Mouse (Mus musculus) brain, embryonic 18.5 days (tissue): ENCODE measurements at regions not wholly inside any gene's neighbourhood (a gene's known extent, or its start where the extent isn't known, plus 50 kb on each side); places are given as distances from the start of the nearest gene placed in this dataset.
"Not testable (repeated sequence)": the region's sequence is repeated elsewhere in the genome, so short reads cannot be mapped to it uniquely, and the experiment has no call there.

Experiments
- DNase-seq: peaks from one replicate; pipeline ENCODE4 v3.0.0-alpha.2; 2012; ENCODE audit warnings: low read depth, low spot score

DNA sequence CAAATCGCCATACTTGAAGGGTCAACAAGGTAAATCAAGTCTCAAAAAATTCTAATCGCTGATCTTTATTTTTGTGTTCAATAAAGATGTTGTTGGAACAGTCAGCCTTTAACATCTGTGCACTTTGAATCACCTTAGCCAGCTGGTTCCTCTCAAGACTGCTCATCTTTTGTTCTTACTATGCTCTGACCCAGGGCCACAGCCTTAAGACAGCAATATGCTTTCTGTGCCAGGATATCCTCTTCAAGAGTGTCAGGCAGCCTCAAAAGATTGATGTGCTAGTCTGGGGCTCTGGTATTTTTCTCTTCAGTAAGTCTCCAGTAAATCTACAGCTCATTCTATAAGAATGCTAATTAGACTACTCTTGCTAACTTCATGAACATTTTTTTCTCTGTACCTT is 199.9 kb downstream of the Dph6 start:
- DNase-seq, result no peak

DNA sequence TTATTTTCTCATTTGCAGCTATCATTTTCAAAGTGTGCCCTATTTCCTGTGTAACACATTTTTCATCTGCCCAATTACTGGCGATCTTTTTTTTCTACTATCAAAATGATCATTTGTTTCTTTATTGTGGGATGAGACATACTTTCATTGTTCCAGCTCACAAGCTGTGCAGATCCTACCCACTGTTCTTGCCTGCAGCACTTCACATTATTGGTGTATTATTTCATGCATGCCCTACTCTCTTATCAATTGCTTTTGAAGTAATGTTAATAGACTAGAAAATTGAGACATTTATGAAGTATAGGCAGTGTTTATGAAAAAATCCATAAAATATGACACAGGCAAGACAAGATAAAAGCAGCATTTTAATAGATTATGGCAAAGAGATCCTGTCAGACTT is 204.6 kb downstream of the Dph6 start:
- no peak for DNase-seq

DNA sequence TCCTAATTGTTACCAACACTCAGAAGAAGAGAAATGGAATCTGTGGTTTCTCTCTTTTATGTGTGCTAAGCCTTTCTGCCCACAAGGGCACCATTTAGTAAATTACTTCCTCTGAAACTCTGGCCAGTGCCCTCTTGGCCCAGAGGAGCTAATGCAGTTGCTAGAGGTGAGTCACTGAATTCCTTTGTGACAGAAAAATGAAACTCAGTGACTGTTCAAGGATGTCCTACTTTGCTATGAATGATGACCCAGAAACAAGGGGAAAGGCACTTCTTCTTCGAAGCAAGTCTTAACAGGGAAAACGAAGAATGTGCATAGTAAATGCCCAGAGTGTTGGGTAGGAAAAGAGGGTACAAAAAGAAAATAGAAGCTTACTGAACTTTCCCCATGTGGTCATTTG is 211.0 kb downstream of the Dph6 start:
- DNase-seq, result no peak

DNA sequence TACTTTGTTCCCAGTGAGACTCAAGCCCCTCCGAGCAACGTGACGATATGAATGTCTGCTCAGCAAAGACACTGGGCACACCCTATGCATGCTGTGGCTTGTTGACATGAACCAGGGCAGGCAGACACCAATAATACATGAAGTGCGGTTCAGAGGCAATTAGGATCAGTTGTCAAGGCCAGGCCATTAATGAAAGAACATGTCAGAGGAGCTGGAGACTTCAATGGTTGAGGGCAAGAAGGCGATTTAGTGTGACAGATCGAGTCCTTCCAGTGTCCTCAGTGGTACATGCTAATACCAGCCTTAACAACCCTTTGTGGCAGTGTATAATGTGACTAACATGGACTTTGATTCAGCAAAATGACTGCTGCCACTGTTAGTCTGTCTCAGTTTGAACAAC is 213.8 kb downstream of the Dph6 start:
- no peak for DNase-seq

DNA sequence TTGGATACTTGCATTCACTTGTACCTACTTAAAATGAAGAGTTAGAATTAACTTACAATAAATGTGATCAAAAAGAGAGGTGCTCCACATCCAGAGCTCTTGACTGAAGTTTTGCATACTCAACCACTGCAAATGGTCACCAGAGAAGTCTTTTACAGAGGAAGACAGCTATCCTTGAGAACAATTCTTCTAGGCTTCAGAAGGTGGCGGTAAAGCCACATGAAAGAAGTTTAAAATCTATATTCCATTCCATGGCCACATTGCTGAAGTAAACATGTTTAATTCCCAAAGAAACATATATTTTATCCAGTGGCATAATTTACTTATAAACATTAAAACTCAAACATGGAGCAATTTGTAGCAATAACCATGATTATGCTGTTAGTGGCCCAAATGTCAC is 215.1 kb downstream of the Dph6 start:
- DNase-seq, result peak; percentile 42

DNA sequence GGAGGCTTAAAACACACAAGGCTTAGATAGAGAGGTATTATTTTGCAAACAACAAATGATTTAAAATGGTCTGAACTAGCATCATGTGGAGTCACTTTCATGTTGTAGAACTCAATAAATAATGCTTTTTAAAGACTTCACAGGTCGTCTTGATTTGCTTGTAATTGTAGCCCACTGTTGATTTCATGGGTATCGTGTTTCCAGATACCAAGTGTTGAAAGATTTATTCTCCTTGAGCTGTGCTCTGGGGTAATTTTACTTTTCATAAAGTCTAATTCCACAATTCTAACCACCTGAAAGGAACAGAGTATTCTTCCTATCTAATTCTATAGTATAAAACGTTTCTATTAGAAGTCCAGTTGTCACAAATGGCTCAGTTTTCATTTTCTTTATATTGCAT is 216.7 kb downstream of the Dph6 start:
- no peak for DNase-seq

DNA sequence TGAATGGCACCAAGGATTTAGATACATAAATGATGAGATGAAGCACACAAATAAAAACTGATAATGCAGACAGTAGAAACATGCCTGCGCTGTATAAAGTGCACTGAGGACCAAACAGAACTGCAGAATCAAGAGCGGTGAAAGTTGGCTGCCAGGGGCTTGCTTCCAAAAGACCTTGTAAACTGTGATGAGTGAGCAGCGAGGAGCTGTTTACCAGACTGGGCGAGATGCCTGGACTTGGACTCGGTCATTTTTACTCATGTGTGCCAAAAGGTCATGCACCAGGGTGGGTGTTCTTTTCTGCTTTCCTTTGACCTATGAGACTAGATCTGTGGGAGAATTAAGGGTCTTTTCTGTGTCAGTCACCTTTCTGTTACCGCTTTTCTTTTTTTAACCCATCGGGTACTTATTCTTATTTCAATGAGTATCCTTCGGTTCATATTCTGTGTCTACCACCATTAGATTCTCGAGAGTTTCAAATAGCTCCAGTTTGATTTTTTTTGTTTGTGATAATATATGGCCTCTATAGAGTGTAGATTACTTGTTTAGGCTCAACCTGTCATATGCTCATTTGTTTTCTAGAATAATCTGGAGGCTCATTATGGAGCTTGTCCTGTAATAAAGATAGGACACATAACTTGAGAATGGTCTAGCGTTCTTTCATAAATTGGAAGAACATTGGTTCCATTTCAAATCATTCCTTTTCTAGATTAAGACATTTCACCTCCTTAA is 226.3 kb upstream of the Zfp770 start:
- no peak for DNase-seq

DNA sequence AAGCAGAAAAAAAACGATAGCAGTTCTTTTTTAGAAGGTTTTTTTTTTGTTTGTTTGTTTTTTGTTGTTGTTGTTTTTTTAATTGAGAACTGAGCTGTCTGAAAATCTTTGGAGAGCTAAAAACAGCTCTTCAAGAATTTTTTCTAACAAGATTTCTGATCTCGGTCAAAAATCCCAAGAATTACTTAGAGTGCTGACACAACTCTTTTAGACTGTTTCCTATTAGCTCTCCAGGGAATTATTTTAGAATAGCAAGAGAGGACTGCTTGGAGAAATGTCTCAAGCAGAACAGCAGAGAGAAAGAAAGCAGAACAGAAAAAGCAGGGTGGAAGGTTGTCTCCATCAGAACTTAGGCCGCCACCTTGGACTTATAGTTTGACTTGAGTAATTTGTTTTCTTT is 218.1 kb upstream of the Zfp770 start:
- no peak for DNase-seq

DNA sequence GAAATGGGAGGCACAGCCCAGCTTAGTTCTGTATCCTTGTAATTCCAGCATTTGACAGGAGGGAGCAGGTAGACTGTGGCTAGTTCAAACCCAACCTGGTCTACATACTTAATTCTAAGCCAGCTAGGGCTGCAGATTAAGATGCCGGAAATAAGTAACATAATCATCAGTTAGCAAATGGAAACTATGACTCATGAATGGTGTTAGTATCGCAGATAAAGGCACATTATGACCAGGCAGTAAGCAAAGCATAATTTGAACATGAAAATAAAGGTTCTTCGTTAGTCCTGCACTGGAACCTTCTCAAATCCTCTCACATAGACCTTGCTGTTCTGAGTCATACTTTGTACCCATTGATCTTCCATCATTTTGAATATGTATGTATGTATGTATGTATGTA is 211.7 kb upstream of the Zfp770 start:
- no peak for DNase-seq

DNA sequence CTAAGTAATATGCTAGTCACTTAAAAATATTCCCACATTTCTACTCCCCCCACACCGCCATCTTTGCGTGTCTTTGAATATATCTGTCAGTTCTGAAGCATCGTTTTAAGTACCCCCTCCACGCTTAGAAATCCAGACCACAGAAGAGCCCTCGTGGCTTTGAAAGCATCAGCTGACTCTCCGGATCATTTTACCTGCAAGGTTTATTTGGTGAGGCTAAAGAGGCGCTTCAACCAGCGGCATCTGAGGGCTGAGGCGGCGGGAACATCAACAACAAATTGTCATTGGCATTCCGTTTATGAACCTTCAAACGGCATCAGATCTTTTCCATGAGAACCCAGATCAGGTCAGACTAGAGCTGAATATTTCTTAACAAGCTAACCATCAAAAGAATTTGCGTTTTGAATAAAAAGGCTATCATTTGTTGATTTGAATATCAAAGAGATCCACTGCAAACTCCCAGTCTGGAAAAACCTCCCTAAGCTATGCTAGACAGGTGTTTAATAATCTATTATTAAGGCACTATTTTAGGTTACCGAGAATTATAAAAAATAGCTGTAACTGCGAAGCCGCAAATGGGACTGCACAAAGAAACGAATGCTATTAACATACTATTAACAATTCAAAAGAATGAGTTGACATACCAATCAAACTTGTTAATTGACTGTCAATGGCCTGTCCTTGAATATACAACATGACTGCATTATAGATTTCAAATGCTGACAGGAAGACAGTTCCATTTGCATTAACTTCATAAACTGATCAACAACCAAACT is 210.9 kb upstream of the Zfp770 start:
- DNase-seq, result no peak

DNA sequence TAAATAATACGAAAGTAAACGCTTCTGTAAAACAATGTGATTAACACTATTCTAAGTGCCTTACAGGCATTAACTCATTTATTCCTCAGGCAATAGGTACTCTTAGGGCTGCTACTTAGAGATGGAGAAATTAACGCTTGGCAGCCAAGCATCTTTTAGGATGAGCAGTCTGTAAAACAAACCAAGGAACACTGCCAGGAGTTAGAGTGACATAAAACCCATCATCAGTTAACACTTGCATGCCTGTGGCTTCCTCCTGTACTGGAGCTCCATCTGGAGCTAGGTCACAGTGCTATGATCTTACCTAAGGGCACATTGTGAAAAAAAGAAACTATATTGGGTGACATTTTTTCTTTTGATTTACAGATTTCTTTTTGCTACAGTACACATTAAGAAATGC is 209.4 kb upstream of the Zfp770 start:
- DNase-seq, result no peak

DNA sequence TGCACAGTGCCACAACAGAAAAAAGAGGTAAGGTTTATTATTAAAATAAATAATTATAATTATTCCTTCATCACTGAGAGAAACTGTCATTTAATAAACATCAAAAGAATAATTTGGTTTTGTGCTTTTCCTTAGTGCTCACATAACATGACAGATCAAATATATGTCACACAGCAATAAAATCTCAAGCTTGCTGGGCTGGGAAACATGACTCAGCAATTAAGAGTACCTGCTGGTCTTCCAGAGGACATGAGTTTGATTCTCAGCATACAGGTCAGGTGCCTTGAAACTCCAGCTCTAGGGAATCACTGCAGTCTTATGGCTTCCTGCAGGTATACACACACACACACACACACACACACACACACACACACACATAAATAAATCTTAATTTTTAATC is 208.3 kb upstream of the Zfp770 start:
- DNase-seq, result no peak

DNA sequence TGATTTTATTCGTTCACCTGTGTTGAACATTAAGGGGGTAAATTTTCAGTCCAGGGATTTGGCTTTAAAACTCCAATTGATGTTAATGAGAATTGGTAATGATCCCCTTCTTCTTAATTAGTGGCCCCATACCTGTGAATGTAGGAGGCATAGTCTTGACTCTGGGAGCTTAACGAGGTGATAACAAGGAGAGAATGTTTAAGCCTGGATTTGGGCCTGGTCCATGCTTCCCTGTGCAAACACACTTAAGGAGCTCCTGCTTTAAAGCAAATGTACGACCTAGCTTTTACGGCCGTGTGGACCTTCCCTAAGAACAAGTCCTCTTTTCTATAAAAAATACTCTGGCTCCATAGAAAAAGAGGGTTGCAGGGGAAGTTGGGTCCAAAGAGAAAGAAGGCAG is 206.1 kb upstream of the Zfp770 start:
- no peak for DNase-seq

DNA sequence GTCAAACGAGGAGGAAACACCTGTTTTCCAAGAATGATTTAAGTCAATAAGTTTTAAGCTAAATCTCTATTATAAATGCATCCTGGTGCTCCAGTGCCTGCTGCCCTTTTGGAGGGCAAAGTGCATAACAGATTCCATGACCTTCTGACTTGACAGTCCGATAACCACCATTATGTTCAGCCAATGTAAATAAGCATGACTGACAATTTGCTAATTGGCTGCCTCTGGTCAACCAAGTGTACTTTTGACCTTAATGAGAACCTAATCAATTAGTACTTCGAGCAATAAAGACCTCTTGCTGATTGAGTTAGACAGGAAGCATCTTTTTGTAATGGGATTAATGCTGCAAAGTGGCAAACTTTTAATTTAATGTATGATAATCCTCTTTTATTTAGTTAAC is 183.3 kb upstream of the Zfp770 start:
- DNase-seq, result no peak

DNA sequence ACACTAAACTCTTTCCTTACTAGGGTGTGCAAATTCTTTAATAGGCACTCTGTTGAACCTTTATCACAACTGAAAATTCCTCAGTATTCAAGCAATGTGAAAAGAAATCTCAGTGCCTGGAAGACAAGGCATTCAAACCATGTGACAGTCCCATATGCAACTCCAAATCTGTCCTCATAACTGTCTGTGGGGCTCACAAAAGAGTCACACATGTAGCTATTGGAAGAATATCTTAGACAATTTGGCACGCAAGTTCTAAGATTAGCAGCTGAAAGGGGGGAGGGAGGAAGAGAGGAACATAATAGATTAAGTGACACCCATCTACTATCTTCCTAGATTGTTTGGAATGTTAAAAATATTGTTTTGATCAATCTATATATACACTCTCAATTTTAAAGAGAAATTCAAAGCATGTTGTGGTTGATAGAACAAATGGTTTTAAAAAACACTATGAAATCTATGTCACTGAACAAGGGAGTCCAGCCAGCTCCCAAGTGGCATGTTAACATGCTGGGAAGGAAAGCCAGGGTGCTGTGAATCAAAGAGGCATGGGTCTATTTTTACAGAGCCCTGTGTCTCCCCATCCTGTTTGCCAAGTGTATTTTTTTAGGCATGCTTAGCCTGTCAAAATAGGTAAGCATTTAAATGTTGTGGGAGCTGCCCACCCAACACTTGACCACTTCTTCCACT is 177.7 kb upstream of the Zfp770 start:
- DNase-seq, result no peak

DNA sequence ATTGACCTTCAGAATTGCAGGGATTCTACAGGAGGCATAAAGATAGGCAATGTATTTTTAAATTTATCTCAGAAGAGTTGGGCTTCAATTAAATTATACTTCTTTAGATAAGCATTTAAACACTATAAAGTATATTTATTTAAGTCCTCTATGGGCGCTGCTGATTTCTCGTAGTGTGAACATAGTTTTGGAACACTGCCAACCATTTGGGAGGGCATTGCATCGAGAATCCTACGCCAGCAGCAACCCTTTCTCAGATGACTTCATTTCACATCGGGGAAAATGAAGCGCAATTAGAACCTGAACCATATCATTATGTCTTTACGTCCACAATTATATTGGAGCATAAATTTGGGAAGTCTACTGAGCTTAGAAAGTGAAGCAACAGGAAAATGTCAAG is 172.2 kb upstream of the Zfp770 start:
- DNase-seq, result no peak

DNA sequence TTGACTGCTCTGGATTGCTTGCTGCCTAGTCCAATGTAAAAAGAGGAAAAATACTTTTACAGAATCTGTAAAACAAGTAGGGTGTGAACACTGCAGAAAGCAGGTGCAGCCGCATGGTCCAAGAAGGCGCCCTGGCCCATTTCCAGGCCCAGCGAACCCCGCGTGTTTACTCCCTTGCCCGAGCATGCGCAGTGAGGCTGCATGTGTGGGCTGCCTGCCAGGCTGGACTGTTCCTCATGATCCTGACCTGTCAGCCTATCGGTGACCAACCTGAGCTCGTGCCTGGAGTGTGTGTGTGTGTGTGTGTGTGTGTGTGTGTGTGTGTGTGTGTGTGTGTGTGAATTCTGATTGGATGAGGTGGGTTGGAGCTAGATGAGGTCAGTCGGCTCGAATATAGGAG is 152.6 kb upstream of the Zfp770 start:
- not testable (repeated sequence) for DNase-seq

DNA sequence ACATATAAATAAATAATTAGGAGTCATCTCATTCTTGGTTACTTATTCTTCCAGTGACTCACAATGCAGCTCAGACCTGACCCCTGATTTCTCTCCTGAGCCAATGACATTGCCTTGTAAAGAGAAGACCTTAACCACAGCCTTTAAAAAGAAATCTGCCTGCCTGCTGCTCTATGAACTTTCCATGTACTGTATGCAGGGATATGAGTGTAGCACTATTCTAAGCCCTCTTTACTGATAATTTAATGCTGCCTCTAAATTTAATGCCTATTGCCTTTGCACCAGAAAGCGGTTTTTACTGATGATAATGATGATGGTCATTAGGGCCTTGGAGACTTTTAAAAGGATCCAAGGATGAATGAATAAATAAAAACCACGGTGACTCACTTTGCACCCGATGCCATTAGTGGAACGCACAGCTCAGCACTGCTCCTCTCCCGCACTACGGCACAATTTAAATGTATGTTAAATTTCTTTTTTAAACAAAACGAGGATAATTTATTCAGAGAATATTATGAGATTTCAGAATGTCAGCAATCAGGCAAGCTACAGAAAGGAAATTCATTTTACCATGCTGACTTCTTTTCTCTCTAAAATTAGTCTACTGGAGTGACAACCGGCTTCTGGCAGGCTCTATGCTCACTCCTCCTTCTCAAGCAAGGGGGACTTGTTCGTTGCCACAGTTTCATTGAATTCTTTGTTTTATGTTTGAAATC is 139.5 kb upstream of the Zfp770 start:
- peak; percentile 57 for DNase-seq

DNA sequence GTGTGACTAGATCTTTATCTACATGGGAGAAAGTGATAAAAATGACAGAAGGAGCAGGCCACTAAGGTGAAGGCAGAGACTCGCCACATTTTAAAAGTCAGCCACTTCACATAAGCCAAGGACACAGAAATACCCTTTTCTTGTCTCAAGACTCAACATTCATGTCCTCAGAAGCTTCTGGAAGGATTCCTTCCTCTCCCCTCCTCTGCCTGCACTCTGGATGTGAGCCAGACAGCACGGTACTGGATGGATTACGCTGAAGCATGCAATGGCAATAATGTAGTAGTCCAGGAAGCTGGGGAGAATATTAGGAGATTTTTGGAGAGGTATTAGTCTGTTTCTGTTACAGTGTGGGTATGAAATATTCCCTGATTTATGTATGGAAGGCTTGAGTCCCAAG is 100.5 kb upstream of the Zfp770 start:
- no peak for DNase-seq

DNA sequence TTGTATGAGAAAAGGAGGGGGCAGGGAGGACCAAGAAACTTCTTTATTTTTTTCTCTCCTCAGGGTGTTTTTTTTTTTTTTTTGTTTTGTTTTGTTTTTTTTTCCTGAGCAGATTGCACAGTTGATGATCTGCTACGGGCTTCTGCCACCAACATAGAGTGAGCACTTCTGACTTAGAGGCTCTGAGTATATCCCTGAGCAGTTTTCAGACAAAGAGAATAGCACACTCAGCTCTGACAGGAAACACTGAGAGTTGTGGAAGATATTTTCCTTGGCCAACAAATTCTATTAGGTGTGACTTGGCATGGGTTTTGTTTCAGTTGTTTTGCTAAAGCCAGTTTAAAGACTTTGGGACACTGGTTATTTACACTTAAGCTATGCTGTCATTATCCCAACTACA is 93.8 kb upstream of the Zfp770 start:
- no peak for DNase-seq

DNA sequence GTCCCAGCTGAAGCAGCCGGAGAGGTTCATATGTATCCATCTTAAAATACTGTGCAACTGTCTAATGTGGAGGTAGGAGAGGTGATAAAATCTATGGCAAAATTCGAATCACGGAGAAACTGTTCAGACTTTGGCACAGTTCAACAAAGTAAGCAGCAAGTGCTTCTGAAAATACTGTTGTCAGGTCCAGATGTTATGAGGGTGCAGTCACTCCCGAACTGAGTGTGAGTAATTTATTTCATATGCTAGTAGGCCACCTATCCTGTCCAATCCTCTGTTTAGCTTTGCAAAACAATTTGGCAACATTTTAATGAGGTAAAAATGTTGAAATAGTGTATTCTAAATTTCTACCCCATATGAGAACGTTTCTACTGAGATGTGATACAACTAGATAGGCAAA is 90.1 kb upstream of the Zfp770 start:
- no peak for DNase-seq

DNA sequence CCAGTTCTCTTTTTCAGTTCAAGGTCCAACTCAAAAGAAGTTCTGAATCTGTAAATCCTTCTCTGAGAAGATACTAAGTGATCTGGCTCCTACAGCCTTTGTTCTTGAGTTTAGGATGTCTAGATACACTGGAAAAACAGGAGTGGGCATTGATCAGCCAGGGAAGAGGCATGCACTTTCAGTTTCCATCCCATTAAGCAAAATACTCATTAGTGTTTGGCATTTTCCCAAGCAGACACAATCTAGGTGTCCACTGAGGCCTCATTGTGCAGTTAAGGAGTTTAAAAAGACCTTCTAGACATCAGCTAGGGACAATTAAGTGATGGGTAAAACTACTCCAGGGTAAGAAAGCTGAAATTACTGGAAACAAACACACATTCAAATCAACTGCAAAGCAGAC is 74.3 kb upstream of the Zfp770 start:
- no peak for DNase-seq
